Mouse (Mus musculus) liver, adult 2 months (tissue): ENCODE measurements at regions not wholly inside any gene's neighbourhood (a gene's known extent, or its start where the extent isn't known, plus 50 kb on each side); places are given as distances from the start of the nearest gene placed in this dataset.

Source experiments
- CTCF ChIP-seq: fragments of 200-500 bp; IDR thresholded peaks from 2 replicates; pipeline ENCODE4 v1.5.1; 2011; ENCODE audit warnings: low read depth, low read length, control low read depth
- POLR2A ChIP-seq: fragments of 200-500 bp; IDR thresholded peaks from 2 replicates; pipeline ENCODE4 v1.6.1; 2011; ENCODE audit warnings: low read length, control low read depth; ENCODE audit not compliant: insufficient read depth; ENCODE audit errors: extremely low read depth

- TF ChIP-seq CTCF (no peak), POLR2A (no peak)
These were observed 63.2 kb upstream of the Ubl3 start for GRCm38 (mm10) chr5:148615706-148616366.
